Mouse (Mus musculus) cerebellum, postnatal 36 days (tissue): ENCODE results near the gene BC028528.
"Not testable (repeated sequence)": the region's sequence is repeated elsewhere in the genome, so short reads cannot be mapped to it uniquely, and the experiment has no call there.

Source experiments
- DNase-seq, 2 experiments: peaks; one replicate each; pipeline ENCODE4 v3.0.0; 2021 to 2022; ENCODE audit warnings: mixed read lengths in 2 of 2

Gene BC028528

DNA sequence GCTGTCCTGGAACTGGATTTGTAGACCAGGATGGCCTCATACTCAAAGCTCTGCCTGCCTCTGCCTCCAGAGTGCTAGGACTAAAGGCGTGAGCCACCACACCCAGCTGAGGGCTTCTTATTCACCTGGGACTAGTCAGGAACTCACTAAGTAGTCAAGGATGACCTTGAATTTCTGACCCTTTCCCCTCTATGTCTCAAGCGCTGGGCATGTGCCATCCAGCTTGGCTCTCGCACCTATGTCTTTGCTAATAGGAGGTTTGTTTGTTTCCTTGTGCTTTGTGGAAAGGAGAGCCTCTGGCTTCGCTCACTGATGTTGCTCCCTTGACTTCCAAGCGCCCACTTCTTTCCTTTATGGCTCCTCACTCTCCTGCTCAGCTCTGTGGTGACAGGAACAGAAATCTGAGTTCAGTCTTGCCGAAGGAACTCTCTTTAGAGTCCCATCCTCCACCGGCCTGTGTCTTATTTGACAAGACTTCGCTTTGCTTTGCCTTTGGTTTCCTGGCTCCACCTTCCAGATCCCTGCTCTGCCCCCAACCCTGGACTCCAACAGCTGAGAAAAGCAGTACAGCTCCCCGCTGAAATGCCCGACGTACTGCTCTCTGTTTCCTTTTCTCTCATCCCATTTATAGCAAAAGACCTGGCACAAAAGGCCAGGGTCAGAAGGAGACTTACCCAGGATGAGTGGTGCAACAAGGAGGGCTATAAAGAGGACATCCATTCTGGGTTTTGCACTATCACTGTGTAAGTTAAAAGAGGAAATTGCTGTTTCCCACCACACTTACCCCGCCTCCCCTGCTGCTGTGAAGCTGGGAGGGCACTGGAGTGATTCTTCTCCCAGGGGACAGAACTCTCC is at the start of gene BC028528:
Gene BC028528 (minus strand): TSS at position 795 of the 855 bp plus-strand sequence.
- DNase-seq: no peak

- no peak for DNase-seq
Observed at GRCm38 (mm10) chr3:95938835-95939234, 47.0 kb upstream of the BC028528 start.

- no peak for DNase-seq
Observed at GRCm38 (mm10) chr3:95938217-95938616, 46.4 kb upstream of the BC028528 start.

DNA sequence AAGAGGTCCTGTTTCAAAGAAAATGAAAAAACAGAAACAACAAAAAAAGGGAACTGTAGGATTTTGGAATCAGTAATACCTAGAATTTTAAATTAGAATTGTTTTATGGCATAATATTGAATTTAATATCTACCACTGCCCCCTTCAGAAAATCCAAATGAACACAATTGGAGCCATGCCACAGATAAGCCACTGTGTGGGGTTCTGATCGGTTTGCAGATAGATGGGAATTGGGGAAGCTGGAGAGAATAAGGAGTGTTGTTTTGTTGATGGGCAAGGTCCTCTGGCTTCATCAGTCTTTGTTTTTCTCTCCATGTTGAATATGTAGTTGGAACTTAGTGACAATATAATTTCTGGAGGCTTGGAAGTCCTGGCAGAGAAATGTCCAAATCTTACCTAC is 42.6 kb upstream of the BC028528 start:
- no peak for DNase-seq

- DNase-seq: no peak
Observed at GRCm38 (mm10) chr3:95933111-95933750, 41.4 kb upstream of the BC028528 start.

- no peak for DNase-seq
Observed at GRCm38 (mm10) chr3:95932566-95932965, 40.8 kb upstream of the BC028528 start.

GRCm38 (mm10) chr3:95932157-95932556 is 40.4 kb upstream of the BC028528 start:
- DNase-seq: no peak

GRCm38 (mm10) chr3:95931471-95931870 is 39.7 kb upstream of the BC028528 start:
- DNase-seq: no peak

DNA sequence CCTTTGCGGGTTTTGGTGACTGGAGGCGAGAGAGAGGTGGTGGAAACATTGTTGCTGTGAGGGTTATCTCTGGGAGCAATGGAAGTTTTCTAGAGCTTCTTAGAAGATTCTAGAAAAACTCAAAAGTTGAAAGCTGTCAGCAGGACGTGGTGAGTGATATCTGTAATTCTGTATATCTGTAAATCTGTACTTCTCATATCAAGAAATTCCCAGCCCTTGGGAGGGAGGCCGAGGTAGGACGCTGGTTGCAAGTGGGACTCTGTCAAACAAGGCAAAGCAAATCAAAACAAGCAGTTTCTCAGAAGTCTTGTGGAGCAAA is 38.6 kb upstream of the BC028528 start:
- DNase-seq: no peak

DNA sequence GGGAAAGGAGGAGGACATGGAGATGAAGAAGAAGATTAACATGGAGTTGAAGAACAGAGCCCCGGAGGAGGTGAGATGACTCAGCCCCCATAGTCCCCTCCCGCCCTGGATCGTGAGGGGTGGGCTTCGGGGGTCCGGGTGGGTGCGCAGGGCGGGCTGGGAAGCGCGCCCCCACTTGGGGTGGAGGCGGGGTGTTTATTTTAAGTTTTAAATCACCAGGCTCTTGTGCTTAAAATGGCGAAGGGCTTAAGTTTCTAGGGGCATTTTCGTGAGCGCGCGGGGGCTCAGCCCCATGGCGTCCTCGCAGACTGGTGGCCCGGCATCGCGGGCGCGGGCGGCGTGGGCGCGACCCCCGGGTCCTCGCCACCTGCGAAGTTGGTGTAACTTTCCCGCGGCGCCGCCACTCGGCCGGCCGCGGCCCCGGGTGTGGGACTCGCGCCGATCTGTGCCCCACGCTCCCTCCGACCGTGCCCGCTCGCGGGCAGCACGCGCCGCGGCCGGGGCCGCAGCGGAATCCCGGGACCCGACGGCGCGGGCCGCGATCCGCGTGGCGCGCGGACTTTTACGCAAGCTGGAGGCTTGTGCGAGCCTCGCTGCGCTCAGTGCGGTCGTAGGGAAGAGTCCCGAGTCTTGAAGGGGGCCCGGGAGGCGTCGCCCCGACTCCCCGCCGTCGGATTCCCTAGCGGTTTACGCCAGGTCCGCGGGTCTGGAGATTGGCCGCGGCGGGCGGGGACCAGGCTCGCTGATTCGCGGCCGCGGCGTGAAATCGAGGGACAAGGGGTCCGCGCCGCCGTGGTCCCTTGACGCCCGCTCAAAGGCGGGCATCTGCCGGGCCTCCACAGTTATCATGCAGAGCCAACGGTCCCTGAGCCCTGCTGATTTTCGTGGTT is 38.0 kb upstream of the BC028528 start:
- DNase-seq: peak; percentile 29 to 40

DNA sequence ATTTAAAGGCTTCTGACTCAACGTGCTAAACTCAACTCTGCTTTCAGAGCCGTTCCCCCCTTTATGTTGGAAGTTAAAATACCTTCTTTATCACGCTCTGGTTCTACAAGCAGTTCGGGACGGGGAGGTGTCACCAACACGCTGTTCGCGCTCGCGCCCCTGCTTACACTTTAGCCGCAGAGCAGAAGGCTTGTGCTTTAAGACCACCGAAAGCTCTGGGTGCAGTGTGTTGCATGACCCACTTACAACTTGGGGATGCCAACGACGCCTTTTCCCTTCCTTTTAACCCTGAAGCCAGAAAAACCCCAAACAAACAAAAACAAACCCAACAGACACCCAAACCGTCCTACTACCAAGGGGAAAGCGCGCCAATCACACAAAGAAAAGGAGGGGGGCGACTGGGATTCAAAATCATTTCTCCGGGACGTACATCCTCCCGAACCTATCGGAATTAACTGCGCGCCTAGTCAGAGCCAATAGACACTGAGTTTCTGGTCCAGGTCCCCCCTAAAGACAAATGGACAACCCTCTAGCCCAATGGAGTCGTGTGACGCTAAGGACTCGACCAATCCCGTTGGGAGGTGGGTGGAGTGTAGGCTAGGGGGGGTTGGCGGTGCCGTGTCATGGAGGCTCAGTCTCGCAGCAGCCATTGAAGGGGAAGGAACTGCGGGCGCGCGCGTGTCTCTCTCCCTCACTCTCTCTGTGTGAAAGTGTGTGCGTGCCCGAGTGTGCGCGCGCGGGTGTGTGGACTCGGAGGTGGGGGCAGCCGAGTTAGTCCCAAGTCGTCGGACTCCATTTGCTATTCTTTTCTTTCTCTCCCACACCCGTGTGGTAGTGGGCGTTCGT is 37.1 kb upstream of the BC028528 start, which contains the start of gene Anp32e:
Gene Anp32e (plus strand): TSS at position 589 of the 846 bp plus-strand sequence.
- peak; percentile 95 to 96 for DNase-seq

- no peak for DNase-seq
Observed at GRCm38 (mm10) chr3:95928261-95928657, 36.5 kb upstream of the BC028528 start.

DNA sequence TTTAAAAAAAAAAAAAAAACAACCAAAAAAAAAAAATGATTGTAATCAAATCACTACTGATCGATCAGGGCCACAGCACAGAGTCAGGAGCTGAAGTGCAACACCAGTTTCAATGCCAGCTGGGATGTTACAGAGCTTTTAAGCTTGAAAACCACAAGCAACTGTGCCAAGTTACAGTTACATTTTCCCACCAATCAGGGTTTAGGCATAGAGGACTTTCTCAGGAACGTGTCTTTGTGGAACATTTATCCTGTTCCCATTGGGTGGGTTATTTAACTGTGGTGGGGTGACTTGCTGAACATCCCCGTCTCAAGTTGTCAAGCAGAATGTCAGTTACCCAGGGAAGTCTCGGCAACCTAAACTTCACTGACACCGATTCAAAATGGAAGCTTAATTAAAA is 33.3 kb upstream of the BC028528 start:
- DNase-seq: no peak

DNA sequence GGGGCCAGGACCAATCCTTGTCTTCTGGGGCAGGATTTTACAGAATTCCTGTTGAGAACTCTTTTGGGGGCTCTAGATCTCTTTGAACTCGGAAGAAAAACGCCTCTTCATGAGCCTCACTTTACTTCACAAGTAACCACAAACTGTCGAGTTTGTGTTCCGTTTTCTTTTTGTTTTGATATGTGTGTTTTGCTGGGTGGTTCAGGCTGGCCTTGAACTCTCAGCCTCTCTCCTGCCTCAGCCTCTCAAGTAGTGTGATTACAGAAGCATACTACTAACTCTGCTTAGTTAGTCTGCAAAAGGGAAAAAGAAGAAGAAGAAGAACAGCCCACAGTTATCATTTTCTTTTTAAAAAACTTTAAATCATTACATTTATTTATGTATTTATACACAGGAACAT is 32.4 kb upstream of the BC028528 start:
- no peak for DNase-seq

- DNase-seq: not testable (repeated sequence)
Observed at GRCm38 (mm10) chr3:95923429-95923828, 31.6 kb upstream of the BC028528 start.

- DNase-seq: not testable (repeated sequence)
Observed at GRCm38 (mm10) chr3:95920532-95920931, 28.7 kb upstream of the BC028528 start.

GRCm38 (mm10) chr3:95916760-95917159 is 25.0 kb upstream of the BC028528 start:
- DNase-seq: no peak

- no peak for DNase-seq
Observed at GRCm38 (mm10) chr3:95914706-95915105, 22.9 kb upstream of the BC028528 start.

GRCm38 (mm10) chr3:95907613-95908012 is 15.8 kb upstream of the BC028528 start:
- no peak for DNase-seq

DNA sequence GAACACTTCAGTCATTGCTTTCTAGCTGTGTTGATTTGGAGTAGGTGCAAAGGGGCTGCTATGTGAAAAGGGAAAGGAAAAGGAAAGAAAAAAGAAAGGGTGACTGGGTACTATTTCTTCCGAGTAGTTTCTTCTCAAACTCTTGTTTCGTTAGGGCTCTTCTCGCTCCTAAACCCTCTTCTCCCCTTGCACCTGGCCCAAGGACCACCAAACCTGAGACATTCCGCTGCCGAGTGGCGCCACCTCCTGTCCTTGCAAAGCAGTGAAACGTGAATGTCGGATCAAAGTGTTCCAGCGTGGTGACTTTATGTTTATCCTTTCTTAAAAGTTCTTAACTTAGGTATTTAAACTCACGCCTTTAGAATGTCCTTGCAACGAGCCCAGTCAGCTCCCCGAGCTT is 15.1 kb upstream of the BC028528 start:
- peak; percentile 45 to 47 for DNase-seq

GRCm38 (mm10) chr3:95905940-95906492 is 14.2 kb upstream of the BC028528 start:
- DNase-seq: peak; percentile 28 to 33
